Mouse (Mus musculus) gastrocnemius, adult 18-20 months (tissue): ENCODE results near the gene Gm20809. TPM values are rescaled to one million over a fixed set of nuclear protein-coding genes. Genes with fewer than 3 reads are reported as not detected.
"Not testable (repeated sequence)": the region's sequence is repeated elsewhere in the genome, so short reads cannot be mapped to it uniquely, and the experiment has no call there.

ENCODE experiments used
- DNase-seq: peaks from one replicate; pipeline ENCODE4 v3.0.0; 2021; ENCODE audit warnings: low spot score
- long read RNA-seq, 2 experiments: library from polyadenylated mRNA; stranded (forward); transcript quantifications; one replicate each; pipeline ENCODE4 v2.0.0; 2021
- total RNA-seq, 2 experiments: library from RNA; stranded (reverse); gene quantifications; 2 replicates each; pipeline ENCODE4 v1.2.3; 2021

The Gm20809 gene
- not detected for total RNA-seq
- long read RNA-seq, experiment 1 = 0 reads
- long read RNA-seq, experiment 2 = 0 reads

GRCm38 (mm10) chrY:24454757-24455156, at the start of gene Gm20809:
Gm20809 (plus strand) TSS chrY:24455057.
- DNase-seq = not testable (repeated sequence)
